ENCODE assay signal across 10 mouse cellular contexts in the genomic region with DNA sequence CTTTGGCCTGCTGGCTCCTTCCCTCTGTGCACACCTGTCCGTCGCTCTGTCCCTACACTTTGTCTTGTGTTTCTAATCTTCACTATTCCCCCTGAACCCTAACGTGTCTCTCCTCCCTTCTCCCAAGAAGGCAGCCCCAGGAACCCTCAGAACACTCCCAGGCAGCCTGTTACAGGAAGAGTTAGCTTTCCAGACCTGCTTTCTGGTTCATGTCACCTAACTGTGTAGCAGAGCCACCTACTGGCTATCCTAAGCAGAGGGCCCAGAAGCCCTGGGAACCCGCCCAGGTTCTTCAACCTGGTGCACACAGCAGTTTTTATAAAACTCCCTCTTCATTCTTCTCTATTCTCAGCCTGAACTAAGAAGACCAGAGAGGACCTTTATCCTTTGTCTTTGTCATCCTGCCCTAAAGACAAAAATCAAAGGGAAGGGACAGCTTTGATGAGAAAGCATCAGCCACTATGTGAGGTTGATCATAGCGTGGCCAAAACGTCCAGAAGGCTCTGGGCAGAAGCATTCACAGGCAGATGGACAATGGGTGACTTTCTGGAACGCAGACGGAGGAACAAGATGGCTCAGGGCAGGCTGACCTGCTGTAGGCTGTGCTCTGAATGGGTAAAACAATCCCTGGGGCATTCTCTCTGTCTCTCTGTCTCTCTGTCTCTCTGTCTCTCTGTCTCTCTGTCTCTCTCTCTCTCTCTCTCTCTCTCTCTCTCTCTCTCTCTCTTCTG. TPM values are rescaled to one million over a fixed set of nuclear protein-coding genes. Genes with fewer than 3 reads are reported as not detected.
DNase-seq lines count a peak whose midpoint lies in the region; ATAC-seq lines count a peak whose summit lies in the region.
"Had no signal": no experiment of that assay in that cellular context is flagged by ENCODE, and none has a peak within 500 bp of the region (broad histone marks: within the 10 kb centered on the region; RNA-seq: fewer than 3 reads in every experiment).

No protein-coding gene starts in this region.

- peak overlapping the region; percentile 57; the same call in 1 of the 2 replicates for H3K27ac ChIP-seq in forebrain, embryonic 10.5 days
- no peak overlapping the region for H3K27ac ChIP-seq in forebrain, embryonic 13.5 days
- H3K27ac ChIP-seq: embryonic facial prominence, embryonic 12.5 days had no signal

- no peaks in the 10 kb centered on the region for H3K9me3 ChIP-seq in forebrain, embryonic 10.5 days
- H3K9me3 ChIP-seq in forebrain, embryonic 13.5 days (replicated peaks), result no peaks in the 10 kb centered on the region
- H3K9me3 ChIP-seq: embryonic facial prominence, embryonic 12.5 days had no signal

- WGBS in forebrain, embryonic 10.5 days, result 58% methylated on average over 8 of the region's 8 CpGs
- 49% methylated on average over 8 of the region's 8 CpGs for WGBS in forebrain, embryonic 13.5 days

- no peak overlapping the region for H3K4me3 ChIP-seq in forebrain, embryonic 10.5 days
- H3K4me3 ChIP-seq in forebrain, embryonic 13.5 days, result no peak overlapping the region
- H3K4me3 ChIP-seq: embryonic facial prominence, embryonic 12.5 days had no signal

- H3K4me1 ChIP-seq in forebrain, embryonic 10.5 days, result peaks cover 17% of the 10 kb centered on the region
- no peaks in the 10 kb centered on the region for H3K4me1 ChIP-seq in forebrain, embryonic 13.5 days

- no peak overlapping the region for H3K4me2 ChIP-seq in forebrain, embryonic 13.5 days
- H3K4me2 ChIP-seq: embryonic facial prominence, embryonic 12.5 days had no signal

- no peaks in the 10 kb centered on the region; the same call in 1 of the 2 replicates for H3K27me3 ChIP-seq in forebrain, embryonic 10.5 days (ENCODE audit: poor library complexity, severe bottlenecking)
- no peaks in the 10 kb centered on the region for H3K27me3 ChIP-seq in forebrain, embryonic 13.5 days
- H3K27me3 ChIP-seq: embryonic facial prominence, embryonic 12.5 days had no signal

- no peak overlapping the region for H3K9ac ChIP-seq in forebrain, embryonic 13.5 days
- H3K9ac ChIP-seq: embryonic facial prominence, embryonic 12.5 days had no signal

- no peak for ATAC-seq in forebrain, embryonic 13.5 days
- ATAC-seq in megakaryocyte, adult 5-6 weeks (ENCODE audit: poor library complexity, severe bottlenecking), result no peak

- H3K36me3 ChIP-seq in forebrain, embryonic 10.5 days (replicated peaks), result no peaks in the 10 kb centered on the region
- H3K36me3 ChIP-seq in forebrain, embryonic 13.5 days (ENCODE audit: poor library complexity, severe bottlenecking), result no peaks in the 10 kb centered on the region
- H3K36me3 ChIP-seq: embryonic facial prominence, embryonic 12.5 days had no signal

- DNase-seq in forebrain, embryonic 10.5 days (ENCODE audit: extremely low spot score, low spot score), result peak; percentile 29
- DNase-seq in 416B (ENCODE audit: low read depth), result peak; percentile 14
- DNase-seq in cerebellum, adult 9-10 months, result peak; percentile 70
- DNase-seq in heart, postnatal 4 days, result peak; percentile 56
- peak; percentile 55 to 73 for DNase-seq in layer of hippocampus, postnatal 10 days (ENCODE audit: low spot score in 2 of 2)
- DNase-seq in lung, postnatal 4 days, result peak; percentile 39 to 43

RNA-seq across cellular contexts. Expression of a gene that starts 34.8 kb away (rescaled TPM):
- polyA plus RNA-seq in forebrain, embryonic 10.5 days (2016; fragmentation: Nextera tagmentation; extraction: Ambion mirVana), result not detected in 2 replicates
- not detected in 2 replicates for polyA plus RNA-seq in forebrain, embryonic 13.5 days (2015; fragmentation: Nextera tagmentation; extraction: Ambion mirVana)
- not detected for total RNA-seq in heart, postnatal 4 days (2021)
- total RNA-seq in layer of hippocampus, postnatal 10 days (2021), result not detected
- total RNA-seq in megakaryocyte, adult 5-6 weeks (2015), result not detected in 2 replicates
- total RNA-seq in megakaryocyte, adult 5-6 weeks (2017), result not detected in 2 replicates
- polyA plus RNA-seq: embryonic facial prominence, embryonic 12.5 days; liver, embryonic 16.5 days had no signal

Comparison
In these comparisons a context has a peak if more than half of its experiments do, and no peak if none do; other contexts are left out.
1. DNase-seq: peak in every context shown above with its lines; median percentile 70 in cerebellum, adult 9-10 months; 64 in layer of hippocampus, postnatal 10 days; 56 in heart, postnatal 4 days; 41 in lung, postnatal 4 days; 29 in forebrain, embryonic 10.5 days; 14 in 416B.